Mouse (Mus musculus) forebrain, embryonic 13.5 days (tissue): ENCODE measurements at regions not wholly inside any gene's neighbourhood (a gene's known extent, or its start where the extent isn't known, plus 50 kb on each side); places are given as distances from the start of the nearest gene placed in this dataset.
A peak's percentile ranks its signal among the peaks of the same experiment; 100 is the strongest.

Source experiments
- ATAC-seq: fragments of 200-750 bp; cut with Nextera tagmentation; 2 replicates; pipeline ENCODE4 v1.8.0; 2017
- H3K27ac ChIP-seq: fragments of 300-500 bp; sonication (generic); 2 replicates; pipeline ENCODE4 v1.5.1; 2015; ENCODE audit warnings: inconsistent platforms, mild to moderate bottlenecking, moderate library complexity
- H3K27me3 ChIP-seq: fragments of 300-500 bp; sonication (generic); 2 replicates; pipeline ENCODE4 v1.6.1; 2015; ENCODE audit warnings: mild to moderate bottlenecking, inconsistent platforms
- H3K36me3 ChIP-seq: fragments of 300-500 bp; sonication (generic); 2 replicates; pipeline ENCODE4 v1.6.1; 2015; ENCODE audit warnings: mild to moderate bottlenecking, inconsistent platforms; ENCODE audit not compliant: poor library complexity, severe bottlenecking
- H3K4me1 ChIP-seq: fragments of 300-500 bp; sonication (generic); 2 replicates; pipeline ENCODE4 v1.6.1; 2015; ENCODE audit warnings: inconsistent platforms
- H3K4me2 ChIP-seq: fragments of 300-500 bp; sonication (generic); 2 replicates; pipeline ENCODE4 v1.6.1; 2015; ENCODE audit warnings: inconsistent platforms, mild to moderate bottlenecking, moderate library complexity
- H3K4me3 ChIP-seq: fragments of 300-500 bp; sonication (generic); 2 replicates; pipeline ENCODE4 v1.5.1; 2015; ENCODE audit warnings: mild to moderate bottlenecking, inconsistent platforms
- H3K9ac ChIP-seq: fragments of 300-500 bp; sonication (generic); 2 replicates; pipeline ENCODE4 v1.6.1; 2015; ENCODE audit warnings: mild to moderate bottlenecking, inconsistent platforms
- H3K9me3 ChIP-seq: fragments of 300-500 bp; sonication (generic); replicated peaks from 2 replicates; pipeline ENCODE4 v1.6.1; 2016; ENCODE audit warnings: inconsistent platforms
- WGBS: fragments of 180-500 bp; shearing (Covaris S2); methylation state at CpG from one replicate; pipeline ENCODE4 v1.1.7; 2015; 5-methylcytosine and 5-hydroxymethylcytosine counted together

DNA sequence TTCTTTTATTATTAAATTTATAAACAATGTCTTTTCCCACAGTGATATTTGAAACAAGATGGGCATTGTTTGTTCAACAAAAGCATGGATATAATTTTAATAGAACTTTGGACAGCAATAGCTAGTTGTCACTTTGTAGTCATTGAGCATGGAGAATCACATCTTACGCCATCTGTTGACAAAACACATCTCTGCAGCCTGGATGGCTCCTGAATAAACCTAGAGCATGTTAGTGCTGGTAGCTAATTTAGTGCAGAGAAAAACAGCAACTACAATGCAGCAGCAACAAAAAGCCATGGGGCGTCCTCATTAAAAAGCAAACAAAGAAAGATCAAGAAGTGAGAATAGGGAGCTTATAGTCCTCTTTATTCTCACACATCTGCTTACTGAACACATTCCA, 900.9 kb upstream of the Cdh7 start:
- no peaks in the 10 kb centered on the region for H3K27me3 ChIP-seq
- H3K9ac ChIP-seq: no peak overlapping the region
- 31% methylated on average over 2 of the region's 2 CpGs for WGBS
- H3K4me2 ChIP-seq: no peak overlapping the region
- H3K4me1 ChIP-seq: no peaks in the 10 kb centered on the region
- H3K27ac ChIP-seq: no peak overlapping the region
- H3K4me3 ChIP-seq: no peak overlapping the region
- H3K36me3 ChIP-seq: no peaks in the 10 kb centered on the region
- no peaks in the 10 kb centered on the region for H3K9me3 ChIP-seq
- ATAC-seq: no peak

DNA sequence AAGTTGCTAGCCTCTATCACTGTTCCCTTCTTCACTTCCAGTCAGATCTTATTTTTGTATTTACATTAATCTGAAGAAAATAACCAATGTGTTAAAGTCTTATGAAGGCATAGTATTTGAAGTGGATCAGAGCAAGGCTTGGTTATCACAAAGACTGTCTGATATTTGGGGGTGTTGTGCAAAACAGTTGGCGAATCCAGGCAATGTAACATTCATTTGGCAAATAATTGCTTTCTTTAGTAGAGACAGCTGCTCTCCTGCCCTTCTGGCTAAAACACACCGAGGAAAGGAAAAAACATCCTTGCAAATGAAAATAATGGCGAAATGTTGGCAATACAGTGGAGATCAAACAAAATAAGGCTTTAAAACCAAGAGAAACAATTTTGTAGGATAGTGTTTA, 896.1 kb upstream of the Cdh7 start:
- no peaks in the 10 kb centered on the region for H3K4me1 ChIP-seq
- H3K4me3 ChIP-seq: no peak overlapping the region
- no peak overlapping the region for H3K4me2 ChIP-seq
- H3K36me3 ChIP-seq: no peaks in the 10 kb centered on the region
- 80% methylated on average over 3 of the region's 3 CpGs for WGBS
- H3K9ac ChIP-seq: no peak overlapping the region
- no peaks in the 10 kb centered on the region for H3K27me3 ChIP-seq
- H3K9me3 ChIP-seq: no peaks in the 10 kb centered on the region
- no peak for ATAC-seq
- no peak overlapping the region for H3K27ac ChIP-seq

DNA sequence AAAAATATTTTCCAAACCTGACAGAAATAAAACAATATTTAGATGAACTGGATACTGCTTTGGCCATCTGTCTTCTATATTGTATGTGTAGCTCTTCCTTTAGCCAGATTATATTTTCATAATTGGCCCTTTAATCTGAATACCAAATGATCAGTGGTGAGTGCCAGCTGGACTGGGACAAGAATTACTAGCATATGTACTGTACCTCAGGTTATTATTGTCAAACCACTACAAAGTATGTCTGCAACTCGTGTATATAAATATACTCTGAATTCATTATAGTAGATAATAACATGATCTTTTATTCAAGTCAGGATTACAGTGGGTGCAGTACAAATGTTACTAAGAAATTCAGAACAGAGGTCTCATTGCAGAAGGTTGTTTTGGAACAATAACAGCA, 877.2 kb upstream of the Cdh7 start:
- 53% methylated on average over 1 of the region's 1 CpGs for WGBS
- H3K36me3 ChIP-seq: no peaks in the 10 kb centered on the region
- no peaks in the 10 kb centered on the region for H3K4me1 ChIP-seq
- H3K9me3 ChIP-seq: no peaks in the 10 kb centered on the region
- no peak overlapping the region for H3K9ac ChIP-seq
- H3K27me3 ChIP-seq: no peaks in the 10 kb centered on the region
- no peak overlapping the region for H3K27ac ChIP-seq
- ATAC-seq: peak; percentile 36; the same call in 1 of the 2 replicates
- no peak overlapping the region for H3K4me2 ChIP-seq
- H3K4me3 ChIP-seq: no peak overlapping the region
